Mouse (Mus musculus): ENCODE measurements at regions not wholly inside any gene's neighbourhood (a gene's known extent, or its start where the extent isn't known, plus 50 kb on each side); places are given as distances from the start of the nearest gene placed in this dataset.

DNA sequence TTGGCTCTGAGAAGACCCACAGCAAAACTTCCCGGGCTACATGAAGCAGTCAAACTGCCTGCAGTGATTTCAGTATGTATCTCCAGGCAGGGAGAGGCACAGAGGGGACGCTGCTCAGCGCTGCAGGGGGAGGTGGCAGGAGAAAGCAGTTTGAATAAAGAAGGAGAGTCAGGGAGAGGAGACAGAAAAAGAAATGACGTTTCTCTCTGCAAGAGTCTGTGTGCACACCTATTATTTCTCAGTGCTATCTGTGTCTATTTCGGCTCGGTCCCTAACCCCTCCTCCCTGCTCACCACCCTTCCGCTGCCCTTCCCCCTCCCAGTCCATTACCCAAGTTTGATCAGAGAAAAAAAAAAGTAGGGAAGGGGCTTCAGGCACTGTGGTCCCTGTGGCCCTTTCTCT, 391.4 kb upstream of the Cited2 start:
- TF ChIP-seq GATA1 (IDR thresholded peaks at IDR 0.05; ENCODE audit: borderline replicate concordance, low read length): no peak
- TF ChIP-seq FLI1 (IDR thresholded peaks at IDR 0.05; ENCODE audit: low read length): no peak

Data from megakaryocyte, embryonic 14.5 days (primary cell).